Mouse (Mus musculus) left cerebral cortex, adult 2 months (tissue): ENCODE results near the gene Gm11939. TPM values are rescaled to one million over a fixed set of nuclear protein-coding genes. Genes with fewer than 3 reads are reported as not detected.

Experiments used
- DNase-seq, 2 experiments: peaks; one replicate each; pipeline ENCODE4 v3.0.0; 2021 to 2022; ENCODE audit warnings: low spot score in 2 of 2, mixed read lengths in 1 of 2; ENCODE audit errors: extremely low spot score in 1 of 2
- H3K27ac ChIP-seq: fragments of 200-600 bp; 2 replicates; pipeline ENCODE4 v1.8.1; 2022
- H3K4me3 ChIP-seq: fragments of 200-600 bp; 2 replicates; pipeline ENCODE4 v1.8.1; 2022
- CTCF ChIP-seq: fragments of 200-600 bp; IDR thresholded peaks from 2 replicates; pipeline ENCODE4 v1.8.1; 2022; ENCODE audit warnings: antibody characterized with exemption, mild to moderate bottlenecking, moderate library complexity
- intact Hi-C: fragments of 180-260 bp; cut with DNase I; formaldehyde crosslinking; loops from one replicate; pipeline ENCODE4 v1.15.1; 2025
- total RNA-seq, 2 experiments: library from RNA; stranded (reverse); gene quantifications; 2 replicates each; pipeline ENCODE4 v1.2.3; 2021

Gm11939 gene
- total RNA-seq, 2 experiments from 2014 or later: not detected

DNA sequence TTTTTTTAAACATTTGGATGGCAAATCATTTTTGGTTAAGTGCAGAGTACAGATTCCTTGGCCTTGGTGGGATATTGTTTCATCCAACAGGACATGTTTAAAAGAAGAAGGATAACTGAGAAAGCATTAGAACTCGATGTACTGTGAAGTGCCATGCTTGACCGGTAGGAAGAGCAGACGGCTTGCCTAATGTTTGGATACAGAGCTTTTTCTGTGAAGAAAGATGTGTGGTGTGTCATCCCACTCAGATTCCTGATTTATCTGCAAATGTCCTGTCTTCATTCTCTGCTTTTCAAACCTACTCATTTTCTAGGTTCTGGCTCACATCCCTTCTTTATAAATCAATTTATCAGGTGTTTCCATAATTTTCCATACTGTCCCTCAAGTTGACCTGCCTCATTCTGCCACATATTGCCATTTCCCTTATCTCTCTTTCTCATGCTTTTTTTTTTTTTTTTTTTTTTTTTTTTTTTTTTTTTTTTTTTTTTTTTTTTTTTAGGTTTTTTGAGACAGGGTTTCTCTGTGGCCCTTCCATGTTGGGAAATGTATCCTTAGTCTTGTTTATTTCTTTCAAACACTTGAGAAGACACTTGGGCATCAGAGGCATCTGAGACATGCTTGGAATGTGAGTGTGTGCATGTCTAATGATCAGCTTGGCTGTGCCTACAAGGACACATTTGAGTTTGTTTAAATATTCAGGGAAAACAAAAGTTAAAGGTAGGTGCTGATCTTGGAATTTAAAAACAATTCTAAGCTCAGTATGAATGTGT lies 1.1 kb downstream of the Gm11939 start:
- intact Hi-C loops: loop anchor here (5.0 kb wide), 1 partner anchor 74 kb away; no protein-coding TSS in a partner anchor
- DNase-seq: no peak
- Histone ChIP-seq H3K4me3 (no peak overlapping the region), H3K27ac (no peak overlapping the region)
- TF ChIP-seq CTCF: no peak; the same call in 1 of the 2 replicates

DNA sequence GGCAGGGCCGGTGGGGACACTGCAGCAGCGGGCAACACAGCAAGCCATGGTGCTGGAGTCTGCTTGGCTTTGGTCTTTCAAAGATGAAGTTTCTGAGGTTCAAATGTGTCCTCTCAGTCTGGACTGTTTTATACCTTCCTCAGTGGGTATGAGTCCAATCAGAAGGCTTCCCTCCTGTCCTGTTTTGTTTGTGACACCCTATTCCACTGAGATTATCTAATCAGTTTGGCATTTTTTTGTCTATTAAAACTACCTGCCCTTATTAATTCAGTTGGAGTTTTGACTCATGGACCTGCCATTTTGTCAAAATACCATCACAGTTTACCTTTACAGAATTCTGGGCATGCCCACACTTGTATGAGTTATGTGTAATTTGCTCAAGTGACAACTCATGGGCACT lies 2.5 kb downstream of the Gm11939 start, which contains the start of gene Krtap3-2:
TSS of gene Krtap3-2 (minus strand) at position 101 of the 400 bp plus-strand sequence.
- intact Hi-C loops: loop anchor here (5.0 kb wide), 1 partner anchor 76 kb away; no protein-coding TSS in a partner anchor
- H3K4me3 ChIP-seq: no peak within 1 kb of the TSS
- DNase-seq: no peak
- TF ChIP-seq CTCF: no peak
- H3K27ac ChIP-seq: no peak within 1 kb of the TSS

DNA sequence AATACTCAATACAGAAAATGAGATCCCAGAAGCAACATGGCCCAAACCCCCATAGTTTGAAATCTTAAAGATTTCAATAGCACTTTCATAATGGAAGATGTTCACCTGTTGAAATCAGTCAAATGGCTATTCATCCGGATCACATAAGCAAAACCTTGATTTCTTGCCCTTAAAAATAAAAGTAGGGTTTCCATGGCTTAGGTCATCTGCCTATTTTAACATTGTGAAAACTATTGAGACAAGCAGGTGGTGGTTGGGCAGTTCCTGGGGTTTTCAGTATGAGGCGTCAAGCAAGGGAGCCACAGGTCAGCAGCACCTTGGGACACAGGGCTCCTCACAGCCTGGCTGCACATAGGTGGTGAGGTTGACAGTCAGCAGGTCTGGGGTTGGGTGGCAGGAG lies 3.1 kb downstream of the Gm11939 start:
- Histone ChIP-seq H3K27ac (no peak overlapping the region), H3K4me3 (no peak overlapping the region)
- no peak for DNase-seq
- intact Hi-C loops: loop anchor here (5.0 kb wide), 1 partner anchor 76 kb away; no protein-coding TSS in a partner anchor
- no peak for TF ChIP-seq CTCF

DNA sequence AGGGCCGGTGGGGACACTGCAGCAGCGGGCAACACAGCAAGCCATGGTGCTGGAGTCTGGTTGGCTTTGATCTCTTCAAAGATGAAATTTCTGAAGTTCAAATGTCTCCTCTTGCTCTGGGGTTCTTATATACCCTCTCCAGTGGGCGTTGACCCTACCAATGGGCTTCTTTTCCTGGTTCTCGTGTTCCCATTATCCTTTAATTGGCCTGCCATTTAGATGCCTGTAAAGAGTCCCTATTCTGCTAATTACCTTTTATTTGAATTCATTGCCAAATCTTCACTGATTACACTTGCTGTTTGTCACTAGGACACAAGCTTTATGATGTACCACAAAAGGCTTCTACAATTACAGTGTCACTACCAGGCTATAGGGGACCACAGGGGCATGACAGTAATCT lies 8.5 kb downstream of the Gm11939 start, which contains the start of gene Krtap3-3:
TSS of gene Krtap3-3 (minus strand) at position 101 of the 400 bp plus-strand sequence.
- no peak within 1 kb of the TSS for H3K4me3 ChIP-seq
- no peak for DNase-seq
- no peak within 1 kb of the TSS for H3K27ac ChIP-seq
- TF ChIP-seq CTCF: no peak
- intact Hi-C loops: no loop called here

DNA sequence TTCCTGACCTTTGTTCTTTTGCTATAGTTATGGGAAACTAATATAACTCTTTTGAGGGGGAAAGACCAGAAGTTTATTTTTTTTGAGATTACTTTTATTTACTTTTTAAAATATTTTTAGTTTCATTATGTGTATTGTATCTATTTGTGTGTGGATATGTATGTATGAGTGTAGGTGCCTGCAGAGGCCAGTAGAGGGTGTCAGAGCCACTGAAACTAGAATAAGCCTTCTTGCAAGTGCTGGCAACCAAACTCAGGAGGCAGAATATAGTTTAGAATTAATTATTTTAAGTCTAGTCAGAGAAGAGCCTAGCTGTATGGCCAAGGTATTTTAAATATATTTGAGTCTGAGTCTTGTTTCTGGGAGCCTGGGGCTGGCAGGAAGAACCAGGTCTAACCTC lies 11.4 kb downstream of the Gm11939 start:
- H3K27ac ChIP-seq: no peak overlapping the region
- intact Hi-C loops: no loop called here
- DNase-seq: no peak
- no peak overlapping the region for H3K4me3 ChIP-seq
- no peak; the same call in 1 of the 2 replicates for TF ChIP-seq CTCF

DNA sequence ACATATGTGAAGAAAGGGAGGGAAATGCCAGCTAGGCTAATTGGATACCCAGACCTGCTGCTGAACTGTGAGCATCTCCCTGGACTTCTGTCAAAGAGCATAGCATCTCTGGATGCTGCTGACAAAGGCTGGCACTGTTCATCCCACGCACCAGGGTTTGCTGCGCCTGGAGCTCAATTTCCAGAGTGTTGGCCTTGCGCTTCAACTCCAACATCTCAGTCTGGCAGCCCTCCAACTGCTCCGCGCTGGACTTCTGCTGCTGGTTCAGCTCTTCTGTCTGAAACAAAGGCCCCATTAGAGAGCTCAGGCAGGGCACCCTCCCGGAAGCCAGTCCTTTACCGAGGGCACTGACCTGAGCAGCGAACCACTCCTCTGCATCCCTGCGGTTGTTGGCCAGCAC lies 19.5 kb downstream of the Gm11939 start:
- intact Hi-C loops: no loop called here
- TF ChIP-seq CTCF: no peak
- Histone ChIP-seq H3K4me3 (no peak overlapping the region), H3K27ac (no peak overlapping the region)
- peak; percentile 17 to 28 for DNase-seq

DNA sequence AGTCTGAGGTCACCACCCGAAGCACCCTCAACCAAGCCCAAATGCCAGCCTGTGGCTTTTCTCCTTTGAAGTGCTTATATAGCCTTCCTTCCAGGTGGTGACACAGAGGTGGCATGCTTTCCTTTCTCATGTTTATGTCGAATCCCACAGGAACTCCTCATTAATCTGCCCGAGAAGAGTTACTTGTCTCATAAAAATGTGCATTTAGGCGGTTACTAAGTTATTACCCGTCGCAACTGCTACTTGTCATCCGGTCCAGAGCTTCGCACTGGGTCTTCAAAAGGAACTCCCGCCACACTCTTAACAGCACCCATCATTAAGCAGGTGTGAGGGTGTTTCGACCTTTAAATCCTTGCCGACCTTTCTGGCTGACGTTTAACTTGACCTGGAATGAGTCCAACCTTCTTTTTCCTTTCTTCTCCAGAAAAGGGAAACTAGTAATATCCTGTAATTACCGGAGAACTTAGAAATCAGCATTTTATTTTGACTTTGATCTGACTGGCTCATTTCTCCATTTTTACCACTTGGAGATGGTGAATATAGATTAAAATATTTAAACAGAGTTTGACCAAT lies 37.9 kb downstream of the Gm11939 start, which contains the start of gene Krt39:
TSS of gene Krt39 (minus strand) at position 51 of the 573 bp plus-strand sequence.
- intact Hi-C loops: no loop called here
- Histone ChIP-seq H3K27ac (no peak within 1 kb of the TSS), H3K4me3 (no peak within 1 kb of the TSS)
- no peak for TF ChIP-seq CTCF
- no peak for DNase-seq

DNA sequence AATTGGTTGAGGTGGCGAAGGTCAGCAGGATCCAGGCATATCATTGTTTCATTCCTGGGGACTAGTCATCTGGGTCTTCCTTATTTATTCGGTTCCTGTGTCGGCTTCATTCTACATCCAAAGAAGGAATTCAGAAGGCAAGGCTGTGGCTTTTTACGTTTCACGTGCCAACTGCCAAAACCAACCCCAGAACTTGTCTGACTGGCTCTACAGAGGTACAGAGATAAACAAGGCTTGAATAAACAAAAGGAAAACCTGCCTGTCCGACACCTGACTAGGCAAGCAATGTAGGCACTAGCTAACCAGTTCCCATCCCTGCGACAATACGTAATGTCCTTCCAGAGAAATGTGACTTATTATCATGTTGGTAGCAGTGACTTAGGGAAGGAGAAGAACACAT lies 45.2 kb downstream of the Gm11939 start:
- no peak for DNase-seq
- H3K4me3 ChIP-seq: no peak overlapping the region
- TF ChIP-seq CTCF: no peak
- no peak overlapping the region for H3K27ac ChIP-seq
- intact Hi-C loops: no loop called here

Other genes starting within 250 kb of the Gm11939 start
- not detected for gene Krt25, start 236.5 kb downstream of the Gm11939 start, total RNA-seq
- not detected for gene Krt26, start 221.5 kb downstream of the Gm11939 start, total RNA-seq
- gene Krt27, start 208.4 kb downstream of the Gm11939 start, total RNA-seq: not detected
- not detected for gene Krt28, start 184.6 kb downstream of the Gm11939 start, total RNA-seq
- 10 to 100 TPM in 1 of 2 experiments, 1 to 10 TPM in 1; 9.6 to 10.1 TPM for gene Krt10, start 170.1 kb downstream of the Gm11939 start, total RNA-seq
- gene Krt12, start 137.2 kb downstream of the Gm11939 start, total RNA-seq: 10 to 100 TPM in 1 of 2 experiments, 1 to 10 TPM in 1; 8.7 to 11.6 TPM
- gene Krt20, start 121.3 kb downstream of the Gm11939 start, total RNA-seq: not detected
- not detected for gene Krt23, start 66.3 kb downstream of the Gm11939 start, total RNA-seq
- not detected for gene Krt39, start 38.1 kb downstream of the Gm11939 start, total RNA-seq
- gene Krt40, start 16.3 kb downstream of the Gm11939 start, total RNA-seq: not detected
- gene Krtap3-3, start 8.6 kb downstream of the Gm11939 start, total RNA-seq: not detected
- not detected for gene Krtap3-2, start 2.6 kb downstream of the Gm11939 start, total RNA-seq
- gene Krtap3-1, start 7.2 kb upstream of the Gm11939 start, total RNA-seq: not detected
- gene Krtap1-5, start 21.6 kb upstream of the Gm11939 start, total RNA-seq: not detected
- gene Krtap1-4, start 24.2 kb upstream of the Gm11939 start, total RNA-seq: not detected
- gene Krtap1-3, start 31.9 kb upstream of the Gm11939 start, total RNA-seq: not detected
- gene Krtap9-3, start 38.6 kb upstream of the Gm11939 start, total RNA-seq: not detected
- gene Gm11938, start 43.8 kb upstream of the Gm11939 start, total RNA-seq: not detected
- not detected for gene Gm11937, start 50.7 kb upstream of the Gm11939 start, total RNA-seq
- gene Krtap2-4, start 55.4 kb upstream of the Gm11939 start, total RNA-seq: not detected
- not detected for gene Gm11562, start 61.0 kb upstream of the Gm11939 start, total RNA-seq
- not detected for gene Krtap4-1, start 68.8 kb upstream of the Gm11939 start, total RNA-seq
- not detected for gene Krtap4-2, start 75.6 kb upstream of the Gm11939 start, total RNA-seq
- gene Krtap4-7, start 84.6 kb upstream of the Gm11939 start, total RNA-seq: not detected
- not detected for gene Gm11555, start 90.8 kb upstream of the Gm11939 start, total RNA-seq
- gene Gm11563, start 99.5 kb upstream of the Gm11939 start, total RNA-seq: not detected
- not detected for gene Krtap4-6, start 106.5 kb upstream of the Gm11939 start, total RNA-seq
- gene Gm14190, start 131.3 kb upstream of the Gm11939 start, total RNA-seq: not detected
- not detected for gene Gm14180, start 174.8 kb upstream of the Gm11939 start, total RNA-seq
- gene Gm11595, start 213.4 kb upstream of the Gm11939 start, total RNA-seq: not detected
- not detected for gene Krtap4-8, start 221.2 kb upstream of the Gm11939 start, total RNA-seq
- gene Krtap4-9, start 225.7 kb upstream of the Gm11939 start, total RNA-seq: not detected
- not detected for gene Gm11596, start 234.0 kb upstream of the Gm11939 start, total RNA-seq
- gene Gm11569, start 239.5 kb upstream of the Gm11939 start, total RNA-seq: not detected
- gene Gm11554, start 245.0 kb upstream of the Gm11939 start, total RNA-seq: not detected